Mouse (Mus musculus) thymus, adult 2 months (tissue): ENCODE measurements around the gene Arrdc2.

Experiments
- CTCF ChIP-seq: fragments of 200-500 bp; IDR thresholded peaks from 2 replicates; pipeline ENCODE4 v1.5.1; 2012; ENCODE audit warnings: mild to moderate bottlenecking, control low read depth, low read length, moderate library complexity, borderline replicate concordance; ENCODE audit not compliant: control insufficient read depth, poor library complexity, insufficient read depth; ENCODE audit errors: extremely low read depth
- POLR2A ChIP-seq: fragments of 200-500 bp; IDR thresholded peaks from 2 replicates; pipeline ENCODE4 v1.6.1; 2012; ENCODE audit warnings: mild to moderate bottlenecking, low read length, control low read depth, moderate library complexity; ENCODE audit not compliant: control insufficient read depth, poor library complexity, insufficient read depth; ENCODE audit errors: extremely low read depth

DNA sequence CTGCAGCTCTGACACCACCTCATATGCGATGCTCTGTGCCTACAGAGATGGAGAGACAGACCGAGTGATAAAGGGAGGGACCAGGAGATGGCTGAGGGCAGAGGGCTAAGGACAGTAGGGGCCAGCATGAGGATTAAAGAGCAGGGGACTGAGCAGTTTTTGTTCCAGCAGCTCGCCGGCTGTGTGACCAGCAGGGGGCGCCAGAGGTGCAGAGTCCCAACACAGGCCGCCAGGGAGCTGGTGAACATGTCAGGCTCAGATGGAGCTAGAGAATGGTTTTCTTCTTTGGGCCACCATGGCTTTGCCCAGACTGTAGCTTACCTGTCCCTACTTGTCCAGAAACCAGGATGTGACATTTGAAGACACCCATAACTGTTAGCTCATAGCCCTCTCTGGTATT, 5.0 kb upstream of the Arrdc2 start:
- TF ChIP-seq POLR2A (no peak), CTCF (peak; percentile 96)
